Mouse (Mus musculus): ENCODE measurements around the gene Cntnap5c. TPM values are rescaled to one million over a fixed set of nuclear protein-coding genes. Genes with fewer than 3 reads are reported as not detected.

Cntnap5c gene
- polyA plus RNA-seq, 1 experiment from 2014 or later: not detected

- ATAC-seq (ENCODE audit: insufficient number of reproducible peaks, insufficient read depth, low FRiP score, low TSS enrichment, low read depth): no peak
- Histone ChIP-seq H3K4me2 (no peak overlapping the region), H3K27ac (no peak overlapping the region), H3K4me3 (no peak overlapping the region), H3K4me1 (no peaks in the 10 kb centered on the region), H3K27me3 (no peaks in the 10 kb centered on the region), H3K9me3 (no peaks in the 10 kb centered on the region), H3K36me3 (no peaks in the 10 kb centered on the region), H3K9ac (no peak overlapping the region)
- WGBS: 68% methylated on average over 4 of the region's 4 CpGs
These were observed 594.4 kb downstream of the Cntnap5c start for GRCm38 (mm10) chr17:58363582-58364267.

- Histone ChIP-seq H3K4me3 (no peak overlapping the region), H3K9me3 (no peaks in the 10 kb centered on the region), H3K27ac (no peak overlapping the region), H3K4me1 (no peaks in the 10 kb centered on the region), H3K4me2 (no peak overlapping the region), H3K27me3 (no peaks in the 10 kb centered on the region), H3K36me3 (no peaks in the 10 kb centered on the region), H3K9ac (no peak overlapping the region)
- ATAC-seq (ENCODE audit: insufficient number of reproducible peaks, insufficient read depth, low FRiP score, low TSS enrichment, low read depth): no peak
These were observed 600.7 kb downstream of the Cntnap5c start for GRCm38 (mm10) chr17:58370089-58370488.

GRCm38 (mm10) chr17:58407769-58408168 lies 638.4 kb downstream of the Cntnap5c start:
- Histone ChIP-seq H3K4me1 (no peaks in the 10 kb centered on the region), H3K27ac (no peak overlapping the region), H3K9ac (no peak overlapping the region), H3K4me3 (no peak overlapping the region), H3K9me3 (no peaks in the 10 kb centered on the region), H3K4me2 (no peak overlapping the region), H3K27me3 (no peaks in the 10 kb centered on the region), H3K36me3 (no peaks in the 10 kb centered on the region)
- no peak for ATAC-seq (ENCODE audit: insufficient number of reproducible peaks, insufficient read depth, low FRiP score, low TSS enrichment, low read depth)

GRCm38 (mm10) chr17:58408756-58409155 lies 639.4 kb downstream of the Cntnap5c start:
- Histone ChIP-seq H3K9ac (no peak overlapping the region), H3K4me2 (no peak overlapping the region), H3K27me3 (no peaks in the 10 kb centered on the region), H3K27ac (no peak overlapping the region), H3K9me3 (no peaks in the 10 kb centered on the region), H3K4me1 (no peaks in the 10 kb centered on the region), H3K4me3 (no peak overlapping the region), H3K36me3 (no peaks in the 10 kb centered on the region)
- 83% methylated on average over 1 of the region's 1 CpGs for WGBS
- ATAC-seq (ENCODE audit: insufficient number of reproducible peaks, insufficient read depth, low FRiP score, low TSS enrichment, low read depth): no peak

- Histone ChIP-seq H3K4me2 (no peak overlapping the region), H3K4me3 (no peak overlapping the region), H3K36me3 (no peaks in the 10 kb centered on the region), H3K4me1 (no peaks in the 10 kb centered on the region), H3K9me3 (no peaks in the 10 kb centered on the region), H3K27me3 (no peaks in the 10 kb centered on the region), H3K9ac (no peak overlapping the region), H3K27ac (no peak overlapping the region)
- ATAC-seq (ENCODE audit: insufficient number of reproducible peaks, insufficient read depth, low FRiP score, low TSS enrichment, low read depth): no peak
These were observed 668.1 kb downstream of the Cntnap5c start for GRCm38 (mm10) chr17:58437443-58437842.

Other genes with a start within 250 kb of the Cntnap5c start
- gene Vmn2r120, start 224.1 kb upstream of the Cntnap5c start, polyA plus RNA-seq (2015; fragmentation: Nextera tagmentation; extraction: Ambion mirVana): not detected in 2 replicates
- gene Gm21834, start 27.4 kb upstream of the Cntnap5c start, polyA plus RNA-seq (2015; fragmentation: Nextera tagmentation; extraction: Ambion mirVana): not detected in 2 replicates

Measured in embryonic facial prominence, embryonic 13.5 days (tissue).